Mouse (Mus musculus): ENCODE measurements around the gene Hist1h2bc.
"Not testable (repeated sequence)": the region's sequence is repeated elsewhere in the genome, so short reads cannot be mapped to it uniquely, and the experiment has no call there.

The Hist1h2bc gene

DNA sequence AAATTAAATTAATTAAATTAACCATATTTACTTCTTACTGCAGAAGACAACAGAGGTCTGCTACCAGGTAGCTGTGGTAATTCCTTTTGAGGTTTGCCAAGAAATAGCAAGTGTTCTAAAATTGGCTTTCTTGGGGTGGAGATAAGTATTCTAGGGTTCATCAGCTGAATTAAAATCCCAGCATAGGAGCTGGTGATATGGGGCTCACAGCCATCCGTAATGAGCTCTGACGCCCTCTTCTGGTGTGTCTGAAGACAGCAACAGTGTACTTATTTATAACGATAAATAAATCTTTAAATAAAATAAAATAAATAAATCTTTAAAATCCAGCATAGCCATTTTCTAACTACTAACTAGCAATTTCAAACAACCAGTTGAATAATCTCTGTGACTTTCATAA is 15.8 kb downstream of the Hist1h2bc start:
- DNase-seq (ENCODE audit: low spot score in 2 of 2) = no peak

DNA sequence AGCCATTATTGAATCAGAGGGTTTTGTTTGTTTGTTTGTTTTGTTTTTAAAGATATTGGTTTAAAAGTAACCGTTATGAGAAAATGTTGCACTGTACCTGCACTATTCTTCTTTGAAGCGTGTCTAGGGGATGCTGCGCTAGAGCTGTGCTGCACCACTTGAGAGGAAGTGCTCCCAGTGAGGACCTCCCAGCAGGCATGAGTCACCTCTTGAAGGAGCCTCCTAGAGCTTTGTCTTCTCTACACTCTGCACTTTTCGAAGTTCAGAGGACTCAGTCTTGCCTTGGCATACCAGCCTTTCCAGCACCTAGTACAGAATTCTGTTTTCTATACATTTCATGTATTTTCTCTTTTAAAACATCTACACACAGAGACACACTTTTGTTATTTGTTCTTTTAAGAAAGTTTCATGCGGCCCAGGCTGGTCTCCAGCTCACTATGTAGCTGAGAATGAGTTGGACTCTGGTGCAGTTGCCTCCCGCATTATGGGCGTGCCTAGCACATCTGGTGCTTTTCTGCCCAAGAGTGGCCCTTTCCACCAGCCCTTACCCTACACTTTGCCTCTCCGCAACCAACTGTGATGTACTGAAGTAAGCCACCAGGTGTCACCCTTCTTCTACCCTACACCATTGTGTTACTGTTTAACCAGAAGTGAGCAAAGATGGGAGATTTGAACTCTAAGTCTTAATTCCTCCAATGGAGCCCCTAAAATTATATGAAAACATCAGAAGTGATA is 17.0 kb downstream of the Hist1h2bc start:
- DNase-seq (ENCODE audit: low spot score in 2 of 2) = peak; percentile 83 to 84

DNA sequence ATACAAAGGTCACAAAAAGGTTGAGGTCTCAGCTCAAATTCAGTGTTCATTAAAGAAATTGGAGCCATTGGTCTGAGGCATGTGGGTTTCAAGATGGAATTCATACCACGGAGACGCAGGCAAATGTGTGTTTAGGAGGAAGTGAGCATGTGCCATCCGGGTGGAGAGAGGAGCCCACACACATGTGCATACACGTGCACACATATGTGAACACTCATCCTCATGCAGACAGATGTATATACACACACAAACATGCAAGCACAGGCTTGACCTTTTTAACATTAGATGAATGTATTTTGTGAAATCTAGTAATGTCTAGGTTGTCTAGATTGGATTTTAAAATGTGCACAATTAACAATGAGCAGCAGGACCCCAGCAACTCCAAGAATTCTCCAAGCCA is 18.2 kb downstream of the Hist1h2bc start:
- DNase-seq (ENCODE audit: low spot score in 2 of 2) = no peak

DNA sequence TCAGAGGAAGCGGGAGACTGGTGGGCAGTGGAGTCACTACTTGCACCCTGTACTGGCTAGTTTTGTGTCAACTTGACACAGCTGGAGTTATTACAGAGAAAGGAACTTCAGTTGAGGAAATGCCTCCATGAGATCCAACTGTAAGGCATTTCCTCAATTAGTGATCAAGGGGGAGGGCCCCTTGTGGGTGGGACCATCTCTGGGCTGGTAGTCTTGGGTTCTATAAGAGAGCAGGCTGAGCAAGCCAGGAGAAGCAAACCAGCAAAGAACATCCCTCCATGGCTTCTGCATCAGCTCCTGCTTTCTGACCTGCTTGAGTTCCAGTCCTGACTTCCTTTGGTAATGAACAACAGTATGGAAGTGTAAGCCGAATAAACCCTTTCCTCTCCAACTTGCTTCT is 18.8 kb downstream of the Hist1h2bc start:
- not testable (repeated sequence) for DNase-seq (ENCODE audit: low spot score in 2 of 2)

DNA sequence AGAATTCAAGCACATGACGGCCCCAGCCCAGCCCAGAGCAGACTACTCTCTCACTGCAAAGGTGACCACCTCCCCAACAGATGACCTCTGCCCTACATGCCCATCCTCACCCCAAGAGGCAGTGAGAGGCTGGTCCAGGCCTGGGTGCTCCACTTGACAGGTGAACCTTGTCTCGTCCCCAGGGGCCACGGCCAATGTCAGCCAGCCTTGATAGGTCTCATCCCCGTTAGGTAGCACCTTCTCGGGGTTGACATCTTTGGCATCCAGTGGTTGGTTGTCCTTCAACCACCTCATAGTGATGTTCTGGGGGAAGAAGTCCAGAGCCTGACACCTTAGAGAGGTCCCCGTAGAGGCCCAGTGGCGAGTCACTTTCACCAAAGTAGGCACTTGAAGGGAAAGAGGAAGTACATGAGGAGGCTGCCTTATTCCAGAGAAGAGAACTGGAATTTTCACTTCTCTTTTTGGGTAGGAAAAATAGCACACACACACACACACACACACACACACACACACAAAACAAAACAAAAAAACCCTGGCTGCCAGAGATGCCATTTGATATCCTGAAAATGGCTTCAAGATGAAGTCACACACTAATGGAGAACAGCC is 21.9 kb downstream of the Hist1h2bc start:
- DNase-seq (ENCODE audit: low spot score in 2 of 2) = no peak

- DNase-seq (ENCODE audit: low spot score in 2 of 2) = no peak
Observed at GRCm38 (mm10) chr13:23706771-23707170, 22.8 kb downstream of the Hist1h2bc start.

DNA sequence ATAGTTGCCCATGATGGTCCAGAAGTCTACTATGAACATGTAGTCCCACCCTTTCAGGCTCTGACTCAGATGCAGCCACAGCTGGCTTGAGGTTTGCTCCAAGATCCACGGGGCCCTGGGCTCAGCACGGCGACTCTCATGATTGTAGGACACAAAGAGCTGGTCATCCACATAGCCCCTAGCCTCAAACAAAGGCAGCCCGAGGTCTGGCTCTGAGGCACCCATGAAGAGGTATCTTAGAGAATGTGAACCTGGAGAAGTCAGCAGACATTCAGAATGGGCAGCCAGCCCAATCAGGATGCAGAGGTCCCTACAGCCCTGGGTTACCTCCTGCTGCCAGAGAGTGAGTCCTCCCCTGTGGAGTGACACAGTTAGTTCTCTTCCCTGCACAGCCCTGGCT is 24.0 kb downstream of the Hist1h2bc start:
- no peak for DNase-seq (ENCODE audit: low spot score in 2 of 2)

- no peak for DNase-seq (ENCODE audit: low spot score in 2 of 2)
Observed at GRCm38 (mm10) chr13:23708654-23709053, 24.7 kb downstream of the Hist1h2bc start.

DNA sequence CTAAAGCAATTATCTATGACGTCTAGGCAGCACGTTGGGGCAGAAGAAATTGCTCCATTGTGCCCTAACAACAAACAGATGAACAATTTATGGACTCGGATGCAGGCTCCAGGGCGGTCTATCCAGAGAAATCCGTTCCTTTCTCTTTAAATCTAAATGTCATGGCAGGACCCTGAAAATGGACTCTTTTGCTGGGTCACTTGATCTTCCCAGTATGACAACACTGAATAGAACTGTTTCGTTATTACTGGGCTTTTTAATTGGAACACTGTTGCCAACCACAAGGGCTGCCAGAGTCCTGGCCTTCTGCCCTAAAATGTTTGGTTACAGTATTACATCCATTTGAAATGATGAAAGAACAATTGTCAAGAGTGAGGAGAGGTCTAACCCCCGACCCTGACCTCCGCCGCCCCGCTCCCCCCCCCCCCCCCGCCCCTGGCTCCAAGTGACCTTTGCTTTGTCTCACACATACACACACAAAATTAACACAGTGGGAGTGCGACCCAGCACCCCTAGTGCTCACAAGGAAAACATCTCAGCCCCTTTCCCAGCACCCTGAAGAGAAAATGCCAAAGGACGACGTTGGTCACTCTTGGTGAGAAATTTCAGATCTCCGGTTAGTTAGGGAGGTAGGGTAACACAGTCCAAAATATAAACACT is 25.8 kb downstream of the Hist1h2bc start:
- DNase-seq (ENCODE audit: low spot score in 2 of 2) = no peak

DNA sequence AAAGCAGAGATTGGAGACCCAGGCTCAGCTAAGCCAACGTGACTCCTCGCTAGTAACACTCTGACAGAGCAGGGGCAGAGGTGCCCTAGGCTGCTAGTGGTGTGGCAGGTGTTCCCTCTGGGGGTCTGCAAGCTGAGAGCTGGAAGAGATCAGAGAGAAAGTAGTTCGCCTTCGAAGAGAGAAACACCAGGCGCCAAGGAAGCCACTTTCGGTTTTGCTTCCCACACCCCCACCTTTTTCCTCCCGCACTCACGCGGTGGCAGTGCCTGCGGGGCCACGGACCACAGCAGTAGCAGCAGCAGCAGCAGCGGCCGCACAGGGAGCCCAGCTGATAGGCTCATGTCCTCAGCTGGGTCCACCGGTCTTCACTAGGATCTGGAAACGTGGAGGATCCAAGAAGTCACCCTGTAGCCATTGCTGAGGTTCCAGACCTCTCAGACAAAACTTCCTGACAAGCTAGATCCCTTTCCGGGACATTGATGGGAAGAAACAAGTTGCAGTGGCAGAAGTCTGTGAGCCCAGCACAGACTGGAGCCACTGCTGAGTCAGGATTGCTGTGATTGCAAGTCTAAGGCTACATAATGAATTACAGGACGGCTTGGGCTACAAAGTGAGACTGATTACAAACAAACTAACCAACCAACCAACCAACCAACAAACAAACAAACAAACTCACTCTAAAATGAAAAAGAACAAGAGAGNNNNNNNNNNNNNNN is 26.5 kb downstream of the Hist1h2bc start, which contains the start of gene Hfe:
Hfe (minus strand) TSS at position 481 of the 716 bp plus-strand sequence.
- peak; percentile 40 to 46 for DNase-seq (ENCODE audit: low spot score in 2 of 2)

GRCm38 (mm10) chr13:23716261-23717042 is 32.5 kb downstream of the Hist1h2bc start:
- DNase-seq (ENCODE audit: low spot score in 2 of 2) = no peak

- no peak for DNase-seq (ENCODE audit: low spot score in 2 of 2)
Observed at GRCm38 (mm10) chr13:23717176-23717575, 33.2 kb downstream of the Hist1h2bc start.

DNA sequence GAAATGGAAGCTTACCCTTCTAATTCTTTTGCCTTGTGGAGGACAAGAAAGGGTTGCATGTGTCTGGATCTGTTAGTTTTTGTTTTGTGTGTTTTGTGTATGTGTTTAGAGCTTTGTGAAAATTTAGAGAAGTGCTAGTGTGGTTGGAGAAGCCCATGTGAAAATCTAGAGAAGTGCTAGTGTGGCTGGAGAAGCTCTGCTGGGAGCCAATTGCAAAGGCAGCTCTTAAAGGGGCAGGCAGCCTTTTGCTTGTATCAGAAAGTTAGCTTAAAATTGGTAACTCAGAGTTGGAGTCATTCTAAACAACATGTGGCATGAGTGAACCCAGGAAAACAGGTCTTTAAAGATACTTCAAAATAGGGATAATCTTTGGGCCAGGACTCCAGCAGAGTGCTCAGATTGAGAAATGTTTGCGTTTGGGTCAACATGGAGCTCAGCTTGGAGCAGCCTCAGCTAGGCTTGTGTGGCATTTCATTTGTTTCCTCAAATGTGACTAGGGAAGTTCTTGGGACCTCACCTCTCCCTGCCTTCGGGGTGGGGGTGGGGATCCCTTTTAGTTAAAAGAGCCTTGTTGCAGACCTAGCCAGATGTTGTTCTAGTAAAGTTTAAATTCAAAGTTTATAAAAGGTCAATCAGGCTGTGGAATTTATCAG is 33.7 kb downstream of the Hist1h2bc start:
- not testable (repeated sequence) for DNase-seq (ENCODE audit: low spot score in 2 of 2)

GRCm38 (mm10) chr13:23724239-23724638 is 40.2 kb downstream of the Hist1h2bc start:
- no peak for DNase-seq (ENCODE audit: low spot score in 2 of 2)

DNA sequence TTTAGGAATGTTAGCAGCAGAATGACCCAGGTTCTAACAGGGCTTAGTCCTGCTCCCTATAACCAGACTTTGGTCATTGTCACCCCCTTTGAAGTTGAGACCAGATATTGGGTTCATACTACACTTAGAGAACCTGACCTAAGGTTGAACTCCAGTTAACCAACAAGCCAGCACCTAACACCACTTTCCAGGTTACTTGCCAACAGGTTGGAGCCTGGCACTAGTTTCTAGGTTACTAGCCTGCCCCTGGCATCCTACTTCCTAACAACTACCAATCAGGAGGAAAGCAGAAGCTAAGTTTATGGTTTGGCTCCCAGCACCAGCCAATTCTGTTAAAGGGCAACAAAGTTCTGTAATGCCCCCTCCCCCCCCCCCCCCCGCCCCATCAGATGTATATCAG is 41.2 kb downstream of the Hist1h2bc start:
- DNase-seq (ENCODE audit: low spot score in 2 of 2) = no peak

GRCm38 (mm10) chr13:23728472-23729191 is 44.6 kb downstream of the Hist1h2bc start:
- DNase-seq (ENCODE audit: low spot score in 2 of 2) = no peak

DNA sequence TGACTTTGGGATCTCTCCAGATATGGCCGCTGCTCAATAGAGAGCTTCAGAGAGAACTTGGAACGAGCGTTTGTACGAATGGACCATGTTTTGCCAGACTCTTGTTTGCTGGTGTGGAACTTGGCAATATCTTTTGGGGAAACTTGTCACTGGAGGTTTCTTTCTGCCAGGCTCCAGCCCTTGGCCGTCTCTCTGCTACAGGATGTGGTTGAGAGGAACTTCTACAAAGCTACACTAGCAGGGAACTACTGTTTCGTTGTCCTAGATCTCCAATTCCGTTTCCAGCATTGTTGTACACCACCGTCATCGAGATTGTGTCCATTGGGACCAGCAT is 45.2 kb downstream of the Hist1h2bc start:
- no peak for DNase-seq (ENCODE audit: low spot score in 2 of 2)

- DNase-seq (ENCODE audit: low spot score in 2 of 2) = no peak
Observed at GRCm38 (mm10) chr13:23729706-23730105, 45.7 kb downstream of the Hist1h2bc start.

- no peak for DNase-seq (ENCODE audit: low spot score in 2 of 2)
Observed at GRCm38 (mm10) chr13:23730479-23730878, 46.5 kb downstream of the Hist1h2bc start.

GRCm38 (mm10) chr13:23732156-23732804 is 48.3 kb downstream of the Hist1h2bc start:
- DNase-seq (ENCODE audit: low spot score in 2 of 2) = peak; percentile 36 to 57
